Mouse (Mus musculus): ENCODE data around the gene Tada3.

The Tada3 gene

DNA sequence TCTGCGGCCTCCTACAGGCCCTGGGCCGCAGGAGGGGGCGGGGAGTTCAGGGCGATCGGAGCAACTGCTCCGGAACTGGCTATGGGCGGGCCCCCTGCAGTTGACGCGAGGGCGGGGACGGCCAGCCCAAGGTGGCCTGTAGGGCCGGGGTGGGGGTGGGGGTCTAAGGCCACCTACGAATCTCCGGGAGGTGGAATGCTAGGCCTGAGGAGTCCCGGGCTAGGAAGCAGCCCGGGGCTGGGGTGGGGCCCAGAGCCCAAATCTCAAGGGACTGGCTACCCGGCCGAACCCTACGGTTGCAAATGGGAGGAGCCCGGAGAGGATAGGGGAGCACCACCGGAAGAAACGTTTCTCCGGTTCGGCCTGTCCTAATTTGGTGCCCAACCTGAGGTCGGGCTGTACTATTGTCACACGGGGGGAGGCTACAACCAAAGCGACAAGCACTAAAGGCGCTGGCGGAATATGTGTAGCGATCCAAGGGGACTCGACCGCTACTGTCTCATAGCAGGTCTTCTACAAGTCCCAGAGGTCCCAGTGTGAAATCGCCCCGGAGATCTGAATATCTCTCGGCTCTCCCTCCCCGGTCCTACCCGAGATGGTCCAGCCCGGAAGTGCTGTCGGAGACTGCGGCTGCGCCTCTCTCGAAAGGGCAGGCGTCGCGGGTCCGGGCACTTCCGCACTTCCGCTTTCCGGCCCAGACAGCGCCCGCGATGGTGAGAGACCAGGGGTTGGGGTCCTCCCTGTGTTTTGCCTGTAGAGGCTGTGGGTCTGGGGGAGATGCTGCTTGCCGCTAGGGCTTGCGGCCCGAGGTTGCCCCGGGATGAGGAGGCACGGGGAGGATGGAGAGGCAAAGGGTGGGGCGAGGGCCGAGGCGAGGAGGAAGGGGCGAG is at the start of gene Tada3, which contains the start of gene Arpc4:
Gene Tada3, minus strand, starts transcription at position 388 of the 890 bp plus-strand sequence.
Gene Arpc4, plus strand, starts transcription at position 620 of the 890 bp plus-strand sequence.
- DNase-seq (ENCODE audit: low spot score), result peak; percentile 93

DNA sequence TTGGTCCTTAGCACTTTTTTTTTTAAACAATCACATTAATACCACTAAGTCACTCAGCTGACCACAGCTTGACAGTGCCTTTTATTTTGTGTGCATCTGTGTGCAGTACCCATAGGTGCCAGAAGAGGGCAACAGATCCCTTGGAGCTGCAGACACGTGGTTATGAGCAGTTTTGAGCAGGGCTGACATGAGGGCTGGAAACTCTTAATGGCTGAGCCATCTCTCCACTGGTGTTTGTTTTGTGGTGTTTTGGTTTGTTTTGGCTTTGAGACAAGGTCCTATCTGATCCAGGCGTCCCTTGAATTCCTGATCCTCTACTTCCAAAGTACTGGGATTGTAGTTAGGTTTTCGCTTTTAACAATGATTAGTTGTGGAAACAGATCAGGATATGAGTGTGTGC is 49.7 kb upstream of the Tada3 start:
- DNase-seq (ENCODE audit: low spot score), result peak; percentile 75

DNA sequence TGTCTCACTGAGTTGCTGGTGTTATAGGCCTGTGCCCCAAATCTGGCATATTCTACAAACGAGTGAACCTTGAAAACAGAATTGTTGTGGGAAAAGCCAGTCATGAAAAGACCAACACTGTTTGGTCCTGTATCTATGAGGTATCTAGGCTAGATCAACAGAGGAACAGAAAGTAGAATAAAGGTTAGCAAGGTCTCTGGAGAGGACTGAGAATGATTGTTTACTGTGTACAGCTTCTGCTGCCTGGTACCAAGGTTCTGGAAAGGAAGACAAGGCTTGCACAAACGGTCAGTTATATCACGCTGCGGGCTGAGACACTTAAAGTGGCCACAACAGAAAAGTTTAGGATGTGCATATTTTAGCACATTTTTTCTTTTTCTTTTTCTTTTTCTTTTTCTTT is 49.0 kb upstream of the Tada3 start:
- DNase-seq (ENCODE audit: low spot score), result no peak

DNA sequence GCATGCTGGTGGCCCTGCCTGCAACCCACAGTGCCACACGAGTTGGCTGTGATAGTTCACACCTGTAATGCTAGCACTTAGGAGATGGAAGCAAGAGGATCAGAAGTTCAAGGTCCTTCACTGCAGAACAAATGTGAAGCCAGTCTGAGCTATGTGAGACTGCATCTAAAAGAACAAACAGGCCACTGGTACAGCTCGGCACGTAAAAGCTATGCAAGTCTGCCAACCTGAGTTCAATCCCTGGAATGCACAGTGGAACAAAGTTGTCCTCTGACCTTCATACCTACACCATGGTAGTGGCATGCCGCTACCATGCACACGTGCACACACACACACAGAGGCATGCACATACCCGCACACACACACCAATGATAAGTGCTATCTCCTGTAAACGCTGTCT is 46.5 kb upstream of the Tada3 start:
- DNase-seq (ENCODE audit: low spot score), result no peak

DNA sequence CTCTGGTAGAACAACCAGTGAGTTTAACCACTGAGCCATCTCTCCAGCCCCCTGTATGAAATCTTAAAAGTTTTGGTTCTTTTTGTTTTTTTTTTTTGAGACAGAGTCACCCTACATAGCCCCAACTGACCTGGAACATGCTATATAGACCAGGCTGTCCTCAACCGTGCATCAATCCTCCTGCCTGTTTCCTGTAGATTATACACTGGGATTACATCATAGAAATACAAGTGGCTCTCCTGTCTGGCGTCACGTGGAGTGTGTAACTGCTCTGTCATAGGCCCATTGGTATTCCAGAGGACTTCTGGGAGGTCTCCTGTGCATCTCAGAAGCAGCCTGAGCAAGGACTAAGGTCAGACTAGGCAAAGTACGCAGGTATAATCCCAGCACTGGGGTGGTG is 45.3 kb upstream of the Tada3 start:
- no peak for DNase-seq (ENCODE audit: low spot score)

DNA sequence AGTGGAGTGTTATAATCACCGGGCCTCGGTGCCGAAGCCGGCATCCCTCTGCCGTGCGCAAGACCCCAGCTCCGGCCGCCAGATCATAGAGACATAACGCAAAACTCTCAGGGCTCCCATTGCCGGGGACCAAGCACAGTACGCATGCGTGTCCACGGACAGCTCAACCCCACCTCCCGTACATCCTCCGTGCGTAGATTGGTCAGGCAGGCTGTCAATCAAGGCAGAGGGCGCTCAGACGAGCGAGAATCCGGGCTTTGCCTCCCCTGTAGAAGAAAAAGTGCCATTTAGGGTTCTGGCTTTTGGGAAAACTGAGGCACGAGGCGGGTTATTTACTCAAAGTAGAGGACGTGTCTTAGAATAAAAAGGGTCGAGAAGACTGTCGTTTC is 41.5 kb upstream of the Tada3 start, which contains the start of gene Rpusd3:
Gene Rpusd3, minus strand, starts transcription at position 142 of the 389 bp plus-strand sequence.
- DNase-seq (ENCODE audit: low spot score), result peak; percentile 100

DNA sequence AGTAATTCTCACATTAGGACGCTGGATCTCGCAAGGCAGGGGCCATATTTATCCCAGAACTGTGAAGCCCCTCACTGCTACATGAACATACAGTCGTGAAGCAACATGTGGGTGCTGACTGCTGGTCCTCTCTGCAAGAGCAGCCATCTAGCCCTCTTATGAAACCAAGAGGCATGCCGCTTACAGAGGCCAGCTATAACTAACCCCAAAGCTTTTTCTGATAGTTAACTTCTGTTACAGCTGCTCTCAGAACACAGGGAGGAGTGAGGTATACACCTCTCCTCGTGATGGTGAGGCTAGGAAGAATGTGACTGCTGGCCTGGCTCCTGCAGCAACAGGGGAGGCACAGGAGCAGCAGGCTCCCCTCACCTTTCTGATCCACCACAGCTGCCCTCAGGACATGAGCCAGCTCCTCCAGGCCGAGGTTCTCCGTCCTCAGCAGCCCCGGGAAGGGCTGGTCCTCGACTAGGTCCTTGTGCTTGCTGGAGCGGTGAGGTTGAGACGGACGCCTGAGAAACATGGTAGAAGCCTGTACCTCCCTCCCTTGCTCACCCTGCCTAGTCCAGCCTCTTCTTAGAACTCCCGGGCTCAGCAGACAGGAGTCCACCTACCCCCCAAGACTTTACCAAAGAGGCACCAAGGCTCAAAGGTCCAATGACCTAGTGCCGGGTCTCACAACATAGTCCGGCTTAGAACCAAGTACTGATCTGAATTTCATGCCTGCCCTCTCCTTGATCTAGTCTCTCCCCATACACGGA is 40.9 kb upstream of the Tada3 start:
- DNase-seq (ENCODE audit: low spot score), result no peak

DNA sequence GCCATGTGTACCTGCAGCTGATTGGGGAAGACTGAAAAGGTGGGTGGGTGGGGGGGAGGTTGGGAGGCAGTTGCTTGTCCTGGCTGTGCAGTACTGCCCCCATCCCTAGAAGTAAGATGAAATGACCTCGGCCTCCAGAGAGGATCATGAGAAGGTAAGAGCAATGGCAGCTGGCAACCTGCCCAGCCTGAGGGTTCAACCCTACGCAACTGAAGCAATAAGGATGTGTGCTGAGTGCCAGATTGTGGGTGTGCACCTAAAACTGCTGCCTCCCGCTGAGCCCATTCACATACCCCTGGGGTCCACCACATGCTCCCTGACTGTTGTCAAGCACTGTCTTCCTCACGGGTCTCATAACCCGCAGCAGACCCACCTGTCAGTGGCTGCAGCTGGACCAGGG is 38.7 kb upstream of the Tada3 start:
- DNase-seq (ENCODE audit: low spot score), result no peak

DNA sequence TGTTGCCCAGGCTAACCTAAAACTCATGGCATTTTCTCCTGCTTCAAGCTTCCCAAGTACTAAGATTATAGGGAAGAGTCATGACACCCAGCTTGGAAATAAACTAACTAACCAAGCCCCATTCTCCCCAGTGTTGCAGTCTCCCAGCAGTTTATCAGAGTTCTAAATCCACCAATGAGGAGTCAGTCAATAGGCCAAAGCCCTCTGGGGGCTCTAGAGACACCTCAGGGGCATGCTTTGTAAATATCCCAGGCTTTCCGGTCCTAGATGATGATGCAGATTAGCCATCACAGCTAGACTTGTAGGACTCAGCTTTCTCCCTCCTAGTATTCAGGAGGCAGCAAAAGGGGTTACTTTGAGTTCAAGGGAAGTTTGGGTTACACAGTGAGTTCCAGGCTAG is 32.3 kb upstream of the Tada3 start:
- no peak for DNase-seq (ENCODE audit: low spot score)

GRCm38 (mm10) chr6:113406683-113407082 is 29.0 kb upstream of the Tada3 start:
- no peak for DNase-seq (ENCODE audit: low spot score)

DNA sequence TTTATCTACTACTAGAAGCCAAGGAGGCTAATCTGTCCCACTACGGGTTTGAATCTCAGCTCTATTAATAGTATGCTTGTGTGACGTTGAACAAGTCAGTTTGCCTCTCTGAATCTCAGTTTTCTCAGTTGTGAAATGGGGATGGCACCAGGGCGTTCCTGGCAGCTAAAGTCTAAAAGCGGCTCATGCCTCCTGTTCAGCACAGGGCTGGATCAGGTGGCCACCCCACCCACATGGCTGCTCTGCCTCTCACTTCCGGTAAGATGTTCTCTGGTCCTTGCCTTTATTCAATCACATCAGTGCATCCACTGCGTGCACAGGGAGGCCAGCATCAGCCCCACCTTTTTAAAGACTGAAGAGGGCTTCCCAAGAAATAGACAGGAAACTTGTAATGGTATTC is 27.8 kb upstream of the Tada3 start:
- DNase-seq (ENCODE audit: low spot score), result no peak

DNA sequence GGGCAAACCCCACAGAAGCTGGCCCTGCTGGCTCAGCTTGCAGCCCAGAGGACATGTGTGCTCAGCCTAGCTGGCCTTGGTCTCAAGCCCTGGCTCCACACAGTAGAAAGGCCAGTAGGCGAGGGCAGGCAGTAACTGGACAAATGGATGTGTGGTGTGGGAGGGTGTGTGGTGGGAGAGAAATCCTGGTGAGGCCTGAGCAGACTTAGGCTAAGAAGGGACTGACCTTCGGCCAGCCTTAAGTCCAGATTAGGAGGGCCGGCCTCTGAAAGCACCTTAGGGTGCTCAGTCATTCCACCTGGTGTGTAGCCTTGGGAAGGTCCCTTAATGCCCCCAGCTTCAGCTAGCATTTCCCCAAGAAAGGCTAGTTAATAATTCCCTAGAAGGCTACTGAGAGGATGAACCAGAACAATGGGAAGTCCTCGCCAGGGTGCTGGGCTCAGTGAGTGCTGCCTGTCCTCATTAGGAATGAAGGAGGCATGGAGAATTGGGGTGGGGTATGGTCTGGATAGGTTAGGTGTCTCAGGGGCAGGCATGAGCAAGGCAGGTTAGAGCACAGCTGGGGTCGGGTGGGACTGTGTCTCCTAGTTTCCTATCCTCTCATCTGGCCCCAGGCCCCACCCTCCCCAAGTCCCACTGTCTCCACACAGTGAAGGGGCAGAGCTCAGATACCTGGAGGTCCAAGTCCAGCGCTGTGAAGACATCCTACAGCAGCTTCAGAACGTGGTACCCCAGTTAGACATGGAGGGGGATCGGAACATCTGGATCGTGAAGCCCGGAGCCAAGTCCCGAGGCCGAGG is 27.2 kb upstream of the Tada3 start:
- no peak for DNase-seq (ENCODE audit: low spot score)

- DNase-seq (ENCODE audit: low spot score), result no peak
Observed at GRCm38 (mm10) chr6:113402094-113402493, 24.4 kb upstream of the Tada3 start.

DNA sequence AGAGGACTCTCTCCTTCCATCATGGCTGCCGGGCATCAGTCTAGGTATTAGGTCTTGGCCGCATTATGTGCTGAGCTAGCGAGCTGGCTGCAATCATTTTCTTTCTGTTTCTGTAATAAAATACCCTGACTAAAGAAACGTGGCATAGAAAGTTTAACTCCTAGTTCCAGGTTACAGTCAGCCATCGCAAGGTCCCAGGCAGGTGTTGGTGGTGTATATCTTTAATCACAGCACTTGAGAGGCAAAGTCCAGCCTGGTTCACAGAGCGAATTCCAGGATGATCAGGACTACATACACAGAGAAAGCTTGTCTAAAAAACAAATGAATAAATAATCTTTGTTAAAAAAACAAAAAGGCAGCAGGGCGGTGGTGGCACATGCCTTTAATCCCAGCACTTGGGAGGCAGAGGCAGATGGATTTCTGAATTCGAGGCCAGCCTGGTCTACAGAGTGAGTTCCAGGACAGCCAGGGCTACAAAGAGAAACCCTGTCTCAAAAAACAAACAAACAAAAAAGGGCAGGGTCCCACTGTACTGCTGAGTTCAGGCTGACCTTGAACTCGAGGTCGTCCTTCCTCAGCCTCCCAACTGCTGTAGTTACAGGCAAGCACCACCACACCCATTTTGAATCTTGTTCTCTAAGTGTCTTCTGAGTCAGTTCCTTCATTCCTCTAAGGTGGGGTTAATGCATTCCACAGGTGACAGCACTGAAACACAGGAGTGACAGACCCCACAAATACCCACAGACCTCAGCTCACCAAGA is 18.8 kb upstream of the Tada3 start:
- no peak for DNase-seq (ENCODE audit: low spot score)

DNA sequence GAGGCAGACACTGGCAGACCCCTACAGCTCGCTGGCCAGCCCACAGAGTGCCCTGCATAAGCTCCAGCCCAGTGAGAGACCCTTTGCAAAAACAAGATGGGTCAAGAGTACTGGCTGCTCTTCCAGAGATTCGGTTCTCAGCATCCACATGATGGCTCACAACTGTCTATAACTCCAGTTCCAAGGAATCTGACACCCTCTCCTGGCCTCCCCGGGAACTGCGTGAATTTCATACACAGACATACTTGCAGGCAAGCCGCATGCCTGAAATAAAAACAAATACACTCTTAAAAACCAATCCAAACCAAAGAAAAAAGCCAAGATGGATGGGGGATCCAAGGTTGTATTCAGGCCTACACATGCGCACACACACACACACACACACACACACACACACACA is 17.8 kb upstream of the Tada3 start:
- no peak for DNase-seq (ENCODE audit: low spot score)

- DNase-seq (ENCODE audit: low spot score), result no peak
Observed at GRCm38 (mm10) chr6:113394811-113395210, 17.1 kb upstream of the Tada3 start.

DNA sequence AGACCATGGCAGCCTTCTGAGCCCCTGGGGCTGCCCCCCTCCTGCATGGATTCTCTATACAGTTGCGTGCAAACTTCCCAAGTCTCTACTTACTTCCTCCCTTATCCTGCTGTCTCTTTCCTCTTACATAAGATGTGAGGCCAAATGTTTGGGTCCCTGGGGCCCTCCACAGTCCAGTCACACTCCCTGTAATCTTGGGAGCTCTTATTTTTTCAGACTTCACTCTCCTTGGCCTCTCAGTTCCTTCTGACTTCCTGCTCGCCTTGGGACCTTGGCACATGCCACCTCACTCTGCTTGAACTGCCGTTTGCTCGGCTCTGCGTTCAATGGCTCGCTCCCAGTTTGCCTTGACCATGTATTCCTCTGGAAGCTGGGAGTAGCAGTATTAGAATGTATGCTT is 16.3 kb upstream of the Tada3 start:
- no peak for DNase-seq (ENCODE audit: low spot score)

- DNase-seq (ENCODE audit: low spot score), result peak; percentile 64
Observed at GRCm38 (mm10) chr6:113392387-113393071, 14.8 kb upstream of the Tada3 start.

DNA sequence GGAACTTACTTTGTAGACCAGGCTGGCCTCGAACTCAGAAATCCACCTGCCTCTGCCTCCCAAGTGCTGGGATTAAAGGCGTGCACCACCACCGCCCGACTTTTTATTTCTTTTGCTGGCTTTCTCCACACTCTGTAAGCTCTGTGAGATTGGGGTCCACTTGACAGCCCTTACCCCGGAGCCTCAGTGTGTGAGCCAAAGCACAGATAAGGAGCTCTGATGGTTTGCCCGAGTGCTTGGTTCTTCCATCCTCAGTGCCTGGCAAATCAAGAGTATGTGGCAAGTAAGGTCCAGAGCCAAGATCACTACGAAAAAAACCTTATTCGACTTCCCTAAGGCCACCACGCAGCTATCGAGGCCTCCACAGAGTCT is 14.3 kb upstream of the Tada3 start:
- DNase-seq (ENCODE audit: low spot score), result no peak

DNA sequence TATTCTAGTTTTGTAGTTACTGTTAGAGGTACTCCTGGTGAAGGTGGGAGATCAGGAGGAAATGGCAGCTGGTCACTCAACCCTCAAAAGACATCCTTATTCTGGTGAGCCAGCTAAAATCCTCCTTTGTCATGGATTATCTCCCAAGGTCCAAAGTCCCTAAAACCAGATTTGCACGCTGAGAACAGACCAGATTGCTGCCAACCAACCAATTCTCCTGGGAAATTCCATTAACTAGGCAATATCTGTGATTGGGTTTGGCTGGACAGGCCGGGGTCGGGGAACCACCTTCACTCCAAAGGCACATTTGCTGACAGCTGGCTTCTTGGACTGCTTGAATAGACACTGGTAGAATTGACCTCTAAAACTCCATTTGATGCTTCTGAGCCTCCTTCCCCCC is 13.0 kb upstream of the Tada3 start:
- no peak for DNase-seq (ENCODE audit: low spot score)

GRCm38 (mm10) chr6:113388960-113389359 is 11.3 kb upstream of the Tada3 start, which contains the start of gene Ttll3:
TSS of gene Ttll3 (plus strand) at chr6:113389260.
- no peak for DNase-seq (ENCODE audit: low spot score)

All from testis, postnatal 10 days (tissue).